Mouse (Mus musculus) hindlimb bud, embryonic 11.5 days (tissue): Measurements from ENCODE around the gene Poldip3.
"Not testable (repeated sequence)": the region's sequence is repeated elsewhere in the genome, so short reads cannot be mapped to it uniquely, and the experiment has no call there.

Experiments used
- DNase-seq: peaks from one replicate; pipeline ENCODE4 v3.0.0-alpha.2; 2012; ENCODE audit warnings: low read depth, low spot score; ENCODE audit errors: extremely low spot score

The Poldip3 gene

GRCm38 (mm10) chr15:83129530-83130231 lies 19.5 kb downstream of the Poldip3 start:
- no peak for DNase-seq

GRCm38 (mm10) chr15:83127037-83127436 lies 22.1 kb downstream of the Poldip3 start:
- not testable (repeated sequence) for DNase-seq

GRCm38 (mm10) chr15:83126582-83126981 lies 22.6 kb downstream of the Poldip3 start:
- DNase-seq: no peak

GRCm38 (mm10) chr15:83124625-83125024 lies 24.6 kb downstream of the Poldip3 start:
- DNase-seq: no peak

GRCm38 (mm10) chr15:83122566-83123145 lies 26.5 kb downstream of the Poldip3 start, which contains the start of gene Rrp7a:
Gene Rrp7a (minus strand): TSS chr15:83122801.
- DNase-seq: peak; percentile 46

GRCm38 (mm10) chr15:83121709-83122565 lies 27.2 kb downstream of the Poldip3 start:
- DNase-seq: no peak

GRCm38 (mm10) chr15:83118360-83118759 lies 30.8 kb downstream of the Poldip3 start:
- no peak for DNase-seq

GRCm38 (mm10) chr15:83115071-83115470 lies 34.1 kb downstream of the Poldip3 start:
- DNase-seq: no peak

GRCm38 (mm10) chr15:83114106-83114505 lies 35.1 kb downstream of the Poldip3 start:
- DNase-seq: no peak

- DNase-seq: no peak
These were observed 36.3 kb downstream of the Poldip3 start for GRCm38 (mm10) chr15:83112898-83113297.

GRCm38 (mm10) chr15:83111874-83112273 lies 37.3 kb downstream of the Poldip3 start:
- DNase-seq: no peak

GRCm38 (mm10) chr15:83111290-83111689 lies 37.9 kb downstream of the Poldip3 start:
- no peak for DNase-seq

- DNase-seq: no peak
These were observed 41.4 kb downstream of the Poldip3 start for GRCm38 (mm10) chr15:83107814-83108213.

- no peak for DNase-seq
These were observed 42.8 kb downstream of the Poldip3 start for GRCm38 (mm10) chr15:83106426-83106825.

GRCm38 (mm10) chr15:83103111-83103510 lies 46.1 kb downstream of the Poldip3 start:
- no peak for DNase-seq

- no peak for DNase-seq
These were observed 48.9 kb downstream of the Poldip3 start for GRCm38 (mm10) chr15:83100332-83100662.

- peak; percentile 35 for DNase-seq
These were observed 49.5 kb downstream of the Poldip3 start for GRCm38 (mm10) chr15:83099533-83100331.

- no peak for DNase-seq
These were observed 53.2 kb downstream of the Poldip3 start for GRCm38 (mm10) chr15:83095950-83096349.

- DNase-seq: no peak
These were observed 55.5 kb downstream of the Poldip3 start for GRCm38 (mm10) chr15:83093687-83094086.

GRCm38 (mm10) chr15:83090874-83091273 lies 58.3 kb downstream of the Poldip3 start:
- DNase-seq: no peak

- no peak for DNase-seq
These were observed 59.9 kb downstream of the Poldip3 start, which contains the start of gene Serhl for GRCm38 (mm10) chr15:83089429-83089605. Gene Serhl (plus strand): TSS chr15:83089506.
